Mouse (Mus musculus) MEL-GATA-1-ER (cell line): ENCODE data around the gene Cd99l2.
A peak's percentile ranks its signal among the peaks of the same experiment; 100 is the strongest.

ENCODE experiments used
- DNase-seq: peaks from one replicate; pipeline ENCODE4 v3.0.0-alpha.2; 2012; ENCODE audit warnings: low read depth; ENCODE audit errors: extremely low read depth

The Cd99l2 gene

GRCm38 (mm10) chrX:71492634-71493278 is at the start of gene Cd99l2:
Gene Cd99l2 (minus strand): TSS chrX:71492849.
- DNase-seq = peak; percentile 87

- no peak for DNase-seq
Observed at GRCm38 (mm10) chrX:71540821-71541510, 48.3 kb upstream of the Cd99l2 start.

- DNase-seq = no peak
Observed at GRCm38 (mm10) chrX:71537791-71538190, 45.1 kb upstream of the Cd99l2 start.

GRCm38 (mm10) chrX:71534102-71534501 is 41.5 kb upstream of the Cd99l2 start:
- DNase-seq = no peak

- no peak for DNase-seq
Observed at GRCm38 (mm10) chrX:71532635-71533034, 40.0 kb upstream of the Cd99l2 start.

- no peak for DNase-seq
Observed at GRCm38 (mm10) chrX:71528646-71529045, 36.0 kb upstream of the Cd99l2 start.

GRCm38 (mm10) chrX:71528150-71528549 is 35.5 kb upstream of the Cd99l2 start:
- DNase-seq = no peak

- DNase-seq = no peak
Observed at GRCm38 (mm10) chrX:71527461-71527860, 34.8 kb upstream of the Cd99l2 start.

- no peak for DNase-seq
Observed at GRCm38 (mm10) chrX:71525593-71526299, 33.1 kb upstream of the Cd99l2 start.

- no peak for DNase-seq
Observed at GRCm38 (mm10) chrX:71524310-71524709, 31.7 kb upstream of the Cd99l2 start.

GRCm38 (mm10) chrX:71522889-71523288 is 30.2 kb upstream of the Cd99l2 start:
- no peak for DNase-seq

- no peak for DNase-seq
Observed at GRCm38 (mm10) chrX:71519252-71519651, 26.6 kb upstream of the Cd99l2 start.

GRCm38 (mm10) chrX:71506591-71506990 is 13.9 kb upstream of the Cd99l2 start:
- DNase-seq = peak; percentile 71

GRCm38 (mm10) chrX:71493279-71493656 is 619 bp upstream of the Cd99l2 start:
- DNase-seq = no peak

GRCm38 (mm10) chrX:71491931-71492633 is 567 bp downstream of the Cd99l2 start:
- DNase-seq = no peak

GRCm38 (mm10) chrX:71489353-71489752 is 3.3 kb downstream of the Cd99l2 start:
- no peak for DNase-seq

GRCm38 (mm10) chrX:71482244-71482643 is 10.4 kb downstream of the Cd99l2 start:
- no peak for DNase-seq

- DNase-seq = no peak
Observed at GRCm38 (mm10) chrX:71475992-71476391, 16.7 kb downstream of the Cd99l2 start.

- DNase-seq = no peak
Observed at GRCm38 (mm10) chrX:71475497-71475896, 17.2 kb downstream of the Cd99l2 start.

- DNase-seq = no peak
Observed at GRCm38 (mm10) chrX:71475084-71475483, 17.6 kb downstream of the Cd99l2 start.

GRCm38 (mm10) chrX:71474296-71474956 is 18.2 kb downstream of the Cd99l2 start:
- peak; percentile 60 for DNase-seq
